Mouse (Mus musculus) heart, postnatal 0 days (tissue): ENCODE measurements around the gene Slc36a1.

Source experiments
- CTCF ChIP-seq: IDR thresholded peaks from 2 replicates; pipeline ENCODE4 v1.5.1; 2016; ENCODE audit warnings: antibody characterized with exemption, control low read depth, low read depth
- EP300 ChIP-seq: IDR thresholded peaks from 2 replicates; pipeline ENCODE4 v1.6.1; 2016; ENCODE audit warnings: antibody characterized with exemption, low read depth

DNA sequence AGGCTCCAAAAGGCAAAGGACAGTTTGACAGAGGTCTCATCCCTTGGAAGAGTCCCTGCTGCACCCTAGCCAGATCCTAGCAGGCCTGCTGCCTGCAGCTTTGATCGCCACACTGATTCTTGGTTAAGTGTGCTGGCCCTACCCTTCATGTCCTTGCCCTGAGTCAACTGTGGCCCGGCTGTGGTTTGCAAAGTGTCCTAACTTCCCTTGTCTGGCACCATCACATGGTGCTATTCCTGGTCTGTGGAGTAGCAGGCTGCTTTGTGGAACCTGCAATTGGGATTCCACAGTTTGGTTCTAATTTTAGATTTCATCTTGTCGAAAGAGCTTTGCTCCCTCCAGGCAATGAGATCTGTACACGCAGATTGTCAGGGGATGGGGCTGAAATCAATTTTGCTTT, 16.9 kb upstream of the Slc36a1 start:
- TF ChIP-seq EP300 = no peak
- no peak for TF ChIP-seq CTCF
